In the genomic region with DNA sequence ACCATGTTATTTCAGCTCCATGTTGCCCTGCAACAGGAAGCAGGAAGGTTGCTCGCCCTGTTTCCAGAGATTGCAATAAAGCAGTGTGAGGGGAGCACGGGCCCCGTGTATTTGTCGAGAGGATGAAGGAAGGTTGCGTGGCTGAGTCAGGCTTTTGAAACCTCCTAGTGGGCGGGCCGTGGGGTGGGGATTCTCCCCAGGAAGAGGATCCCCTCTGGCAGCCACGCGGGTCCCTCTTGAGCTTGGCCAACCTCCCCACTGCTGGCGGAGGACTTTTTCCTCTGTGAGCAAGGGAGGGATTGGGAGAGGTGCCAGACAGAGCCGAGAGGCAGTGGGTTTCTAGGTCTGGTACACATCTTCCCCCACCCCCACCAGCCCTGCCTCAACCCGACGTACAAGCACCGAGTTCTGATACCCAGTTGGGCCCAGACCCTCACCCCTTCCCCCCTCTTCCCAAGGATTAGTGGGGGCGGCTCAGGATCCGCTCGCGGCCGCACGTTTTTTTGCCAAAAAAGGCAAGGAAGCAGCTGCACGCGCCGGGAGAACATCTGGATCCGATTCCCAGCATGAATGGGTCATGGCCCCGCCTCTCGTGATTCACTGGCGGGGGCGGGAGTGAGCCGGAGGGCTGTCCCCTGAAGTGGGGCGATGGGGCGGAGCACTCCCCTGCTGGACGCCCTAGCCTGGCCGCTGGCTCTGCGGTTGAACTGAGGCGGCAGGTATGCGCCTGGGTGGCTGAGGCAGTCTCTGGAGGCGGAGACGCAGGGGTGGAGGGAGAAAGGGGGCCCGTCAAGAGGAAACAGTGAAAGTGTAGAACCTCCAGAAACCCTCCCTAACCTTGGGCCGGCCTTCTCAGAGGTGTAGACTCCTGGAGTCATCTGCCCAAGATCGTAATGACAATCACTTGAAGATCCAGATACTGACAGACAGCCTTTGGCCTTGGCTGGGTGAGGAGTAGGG, we compare ENCODE assay signal across 8 mouse cellular contexts. TPM values are rescaled to one million over a fixed set of nuclear protein-coding genes. Genes with fewer than 3 reads are reported as not detected.
DNase-seq lines count a peak whose midpoint lies in the region; ATAC-seq and TF ChIP-seq lines count a peak whose summit lies in the region.

No protein-coding gene starts in this region.

- peak overlapping the region; percentile 51 for H3K4me2 ChIP-seq in forebrain, embryonic 14.5 days (ENCODE audit: low read length)
- peak overlapping the region; percentile 40 for H3K4me2 ChIP-seq in neural tube, embryonic 14.5 days (ENCODE audit: low read depth, low read length)

- H3K9ac ChIP-seq in forebrain, embryonic 14.5 days (ENCODE audit: low read length), result peak overlapping the region; percentile 56
- 0 out of 2 replicates have a peak overlapping the region, but pooled peaks have one; percentile 42 for H3K9ac ChIP-seq in neural tube, embryonic 14.5 days (replicated peaks; ENCODE audit: low read depth, low read length)

- no peak for TF ChIP-seq CTCF in lung, adult 2 months (IDR thresholded peaks at IDR 0.05; ENCODE audit: insufficient read depth, low read length)

- TF ChIP-seq POLR2A in lung, adult 2 months (IDR thresholded peaks at IDR 0.05; ENCODE audit: borderline replicate concordance, extremely low read depth, low read depth, low read length), result peak; percentile 71; the same call in 1 of the 2 replicates

- WGBS in forebrain, embryonic 14.5 days, result 3% methylated on average over 39 of the region's 41 CpGs
- under 1% methylated on average over 41 of the region's 41 CpGs for WGBS in lung, adult 2 months
- WGBS in neural tube, embryonic 14.5 days, result 2% methylated on average over 41 of the region's 41 CpGs

- peaks cover 15% of the 10 kb centered on the region; the same call in 1 of the 2 replicates for H3K27me3 ChIP-seq in forebrain, embryonic 14.5 days (replicated peaks; ENCODE audit: control insufficient read depth, insufficient read depth, low read length)
- H3K27me3 ChIP-seq in neural tube, embryonic 14.5 days (ENCODE audit: control insufficient read depth, insufficient read depth, low read length), result peaks cover 10% of the 10 kb centered on the region

- intact Hi-C loops in heart, postnatal 10 days (cut with DNase I), result no loop called here

- H3K4me1 ChIP-seq in forebrain, embryonic 14.5 days (ENCODE audit: control insufficient read depth, insufficient read depth, low read length), result peaks cover 18% of the 10 kb centered on the region
- peaks cover 32% of the 10 kb centered on the region for H3K4me1 ChIP-seq in lung, adult 2 months (ENCODE audit: control insufficient read depth, insufficient read depth, low read length)
- peaks cover 14% of the 10 kb centered on the region for H3K4me1 ChIP-seq in neural tube, embryonic 14.5 days (ENCODE audit: control insufficient read depth, insufficient read depth, low read length)

- H3K36me3 ChIP-seq in forebrain, embryonic 14.5 days (ENCODE audit: control insufficient read depth, insufficient read depth, low read length), result no peaks in the 10 kb centered on the region
- no peaks in the 10 kb centered on the region for H3K36me3 ChIP-seq in neural tube, embryonic 14.5 days (ENCODE audit: control insufficient read depth, insufficient read depth, low read length)

- peak; percentile 52 for ATAC-seq in forebrain, embryonic 14.5 days
- ATAC-seq in neural tube, embryonic 14.5 days (ENCODE audit: low read depth), result peak; percentile 25; the same call in 1 of the 2 replicates

- DNase-seq in B cell, adult 2 months, result peak; percentile 75 to 77
- DNase-seq in adrenal gland, postnatal 25 days, result peak; percentile 94
- DNase-seq in forebrain, embryonic 14.5 days (ENCODE audit: low spot score), result peak; percentile 65
- peak; percentile 94 for DNase-seq in heart, postnatal 10 days
- peak; percentile 92 to 95 for DNase-seq in kidney, postnatal 4 days
- DNase-seq in lung, adult 2 months, result peak; percentile 89
- peak; percentile 93 for DNase-seq in testis, postnatal 10 days (ENCODE audit: low spot score)

- peak overlapping the region; percentile 23 for H3K4me3 ChIP-seq in forebrain, embryonic 14.5 days (ENCODE audit: low read depth, low read length)
- H3K4me3 ChIP-seq in lung, adult 2 months (replicated peaks; ENCODE audit: extremely low read depth, low read depth, low read length), result peak overlapping the region; percentile 71
- peak overlapping the region; percentile 26 for H3K4me3 ChIP-seq in neural tube, embryonic 14.5 days (ENCODE audit: low read depth, low read length)

- H3K9me3 ChIP-seq in forebrain, embryonic 14.5 days (replicated peaks; ENCODE audit: control insufficient read depth, low read length), result no peaks in the 10 kb centered on the region
- no peaks in the 10 kb centered on the region for H3K9me3 ChIP-seq in neural tube, embryonic 14.5 days (ENCODE audit: control insufficient read depth, low read length)

- H3K27ac ChIP-seq in forebrain, embryonic 14.5 days (ENCODE audit: low read depth, low read length), result 0 out of 2 replicates have a peak overlapping the region, but pooled peaks have one; percentile 21
- H3K27ac ChIP-seq in neural tube, embryonic 14.5 days (ENCODE audit: low read depth, low read length), result peak overlapping the region; percentile 46; the same call in 1 of the 2 replicates

RNA-seq across cellular contexts. Expression of gene Sf3a3, which starts 5.8 kb away (rescaled TPM):
- total RNA-seq in adrenal gland, postnatal 25 days (2021), result 40.2 and 46.8 TPM in 2 replicates
- polyA plus RNA-seq in forebrain, embryonic 14.5 days (2014; fragmentation: Nextera tagmentation; extraction: Ambion mirVana), result 118 TPM in 2 replicates
- total RNA-seq in heart, postnatal 10 days (2021), result 10 to 100 TPM; 26.2 to 32.5 TPM
- polyA plus RNA-seq in lung, adult 2 months (2012; rRNA removed), result 8.1 and 11.5 TPM in 2 replicates
- polyA plus RNA-seq in neural tube, embryonic 14.5 days (2014; fragmentation: Nextera tagmentation; extraction: Ambion mirVana), result 89.9 and 93.2 TPM in 2 replicates

RNA-seq across cellular contexts. Expression of gene Fhl3, which starts 8.3 kb away (rescaled TPM):
- total RNA-seq in adrenal gland, postnatal 25 days (2021), result 6.7 and 8.7 TPM in 2 replicates
- 1.4 TPM in 2 replicates for polyA plus RNA-seq in forebrain, embryonic 14.5 days (2014; fragmentation: Nextera tagmentation; extraction: Ambion mirVana)
- total RNA-seq in heart, postnatal 10 days (2021), result 10 to 100 TPM; 15.7 to 19.6 TPM
- polyA plus RNA-seq in lung, adult 2 months (2012; rRNA removed), result 15.1 and 36.7 TPM in 2 replicates
- polyA plus RNA-seq in neural tube, embryonic 14.5 days (2014; fragmentation: Nextera tagmentation; extraction: Ambion mirVana), result 0.60 and 1.5 TPM in 2 replicates

RNA-seq across cellular contexts. Expression of gene Utp11, which starts 15.4 kb away (rescaled TPM):
- 38.1 and 43.0 TPM in 2 replicates for total RNA-seq in adrenal gland, postnatal 25 days (2021)
- 34.5 and 42.0 TPM in 2 replicates for polyA plus RNA-seq in forebrain, embryonic 14.5 days (2014; fragmentation: Nextera tagmentation; extraction: Ambion mirVana)
- 10 to 100 TPM; 13.8 to 16.8 TPM for total RNA-seq in heart, postnatal 10 days (2021)
- 4.4 and 7.2 TPM in 2 replicates for polyA plus RNA-seq in lung, adult 2 months (2012; rRNA removed)
- 33.9 and 39.2 TPM in 2 replicates for polyA plus RNA-seq in neural tube, embryonic 14.5 days (2014; fragmentation: Nextera tagmentation; extraction: Ambion mirVana)

RNA-seq across cellular contexts. Expression of gene Inpp5b, which starts 32.9 kb away (rescaled TPM):
- 20.9 and 24.8 TPM in 2 replicates for total RNA-seq in adrenal gland, postnatal 25 days (2021)
- polyA plus RNA-seq in forebrain, embryonic 14.5 days (2014; fragmentation: Nextera tagmentation; extraction: Ambion mirVana), result 20.8 and 22.1 TPM in 2 replicates
- total RNA-seq in heart, postnatal 10 days (2021), result 10 to 100 TPM; 10.1 to 14.9 TPM
- 62.1 and 93.3 TPM in 2 replicates for polyA plus RNA-seq in lung, adult 2 months (2012; rRNA removed)
- polyA plus RNA-seq in neural tube, embryonic 14.5 days (2014; fragmentation: Nextera tagmentation; extraction: Ambion mirVana), result 22.5 and 25.2 TPM in 2 replicates

RNA-seq across cellular contexts. Expression of gene Pou3f1, which starts 52.2 kb away (rescaled TPM):
- not detected in 2 replicates for total RNA-seq in adrenal gland, postnatal 25 days (2021)
- polyA plus RNA-seq in forebrain, embryonic 14.5 days (2014; fragmentation: Nextera tagmentation; extraction: Ambion mirVana), result 14.8 and 15.3 TPM in 2 replicates
- total RNA-seq in heart, postnatal 10 days (2021), result under 1 TPM; 0.12 to 0.26 TPM
- 0.16 and 0.22 TPM in 2 replicates for polyA plus RNA-seq in lung, adult 2 months (2012; rRNA removed)
- 6.7 and 7.8 TPM in 2 replicates for polyA plus RNA-seq in neural tube, embryonic 14.5 days (2014; fragmentation: Nextera tagmentation; extraction: Ambion mirVana)

Comparison
In these comparisons a context has a peak if more than half of its experiments do, and no peak if none do; other contexts are left out.
1. Peak in every context shown above with its lines: DNase-seq, ATAC-seq, H3K4me3 ChIP-seq and H3K27ac ChIP-seq.